Mouse (Mus musculus): ENCODE results near the gene Hoxc5. TPM values are rescaled to one million over a fixed set of nuclear protein-coding genes. Genes with fewer than 3 reads are reported as not detected.

Hoxc5 gene
- polyA plus RNA-seq, 1 experiment from 2014 or later: 3.9 TPM

- WGBS: 16% methylated on average over 2 of the region's 2 CpGs
- no peak overlapping the region for H3K9ac ChIP-seq (ENCODE audit: low read depth, low read length)
- ATAC-seq: no peak
- H3K27me3 ChIP-seq (replicated peaks; ENCODE audit: control insufficient read depth, insufficient read depth, low read length): peaks cover 97% of the 10 kb centered on the region
- TF ChIP-seq CTCF (IDR thresholded peaks at IDR 0.05; ENCODE audit: low read depth): no peak
- H3K4me1 ChIP-seq (replicated peaks; ENCODE audit: control insufficient read depth, insufficient read depth, low read length): no peaks in the 10 kb centered on the region
- no peaks in the 10 kb centered on the region for H3K36me3 ChIP-seq (ENCODE audit: control insufficient read depth, insufficient read depth)
- H3K4me3 ChIP-seq (ENCODE audit: low read depth, low read length): no peak overlapping the region
- H3K9me3 ChIP-seq (ENCODE audit: control insufficient read depth): no peaks in the 10 kb centered on the region
- no peak overlapping the region for H3K27ac ChIP-seq (ENCODE audit: low read depth, low read length)
- H3K4me2 ChIP-seq (replicated peaks; ENCODE audit: low read depth): no peak overlapping the region
Observed at GRCm38 (mm10) chr15:102950877-102951276, 16.4 kb upstream of the Hoxc5 start.

GRCm38 (mm10) chr15:102953561-102953960 is 13.7 kb upstream of the Hoxc5 start:
- H3K4me3 ChIP-seq (ENCODE audit: low read depth, low read length): no peak overlapping the region
- H3K9me3 ChIP-seq (ENCODE audit: control insufficient read depth): no peaks in the 10 kb centered on the region
- no peak overlapping the region for H3K9ac ChIP-seq (ENCODE audit: low read depth, low read length)
- no peaks in the 10 kb centered on the region for H3K36me3 ChIP-seq (ENCODE audit: control insufficient read depth, insufficient read depth)
- TF ChIP-seq CTCF (IDR thresholded peaks at IDR 0.05; ENCODE audit: low read depth): no peak
- H3K4me2 ChIP-seq (replicated peaks; ENCODE audit: low read depth): no peak overlapping the region
- ATAC-seq: no peak
- H3K4me1 ChIP-seq (replicated peaks; ENCODE audit: control insufficient read depth, insufficient read depth, low read length): no peaks in the 10 kb centered on the region
- H3K27me3 ChIP-seq (replicated peaks; ENCODE audit: control insufficient read depth, insufficient read depth, low read length): peaks cover 97% of the 10 kb centered on the region
- WGBS: 5% methylated on average over 6 of the region's 6 CpGs
- no peak overlapping the region for H3K27ac ChIP-seq (ENCODE audit: low read depth, low read length)

DNA sequence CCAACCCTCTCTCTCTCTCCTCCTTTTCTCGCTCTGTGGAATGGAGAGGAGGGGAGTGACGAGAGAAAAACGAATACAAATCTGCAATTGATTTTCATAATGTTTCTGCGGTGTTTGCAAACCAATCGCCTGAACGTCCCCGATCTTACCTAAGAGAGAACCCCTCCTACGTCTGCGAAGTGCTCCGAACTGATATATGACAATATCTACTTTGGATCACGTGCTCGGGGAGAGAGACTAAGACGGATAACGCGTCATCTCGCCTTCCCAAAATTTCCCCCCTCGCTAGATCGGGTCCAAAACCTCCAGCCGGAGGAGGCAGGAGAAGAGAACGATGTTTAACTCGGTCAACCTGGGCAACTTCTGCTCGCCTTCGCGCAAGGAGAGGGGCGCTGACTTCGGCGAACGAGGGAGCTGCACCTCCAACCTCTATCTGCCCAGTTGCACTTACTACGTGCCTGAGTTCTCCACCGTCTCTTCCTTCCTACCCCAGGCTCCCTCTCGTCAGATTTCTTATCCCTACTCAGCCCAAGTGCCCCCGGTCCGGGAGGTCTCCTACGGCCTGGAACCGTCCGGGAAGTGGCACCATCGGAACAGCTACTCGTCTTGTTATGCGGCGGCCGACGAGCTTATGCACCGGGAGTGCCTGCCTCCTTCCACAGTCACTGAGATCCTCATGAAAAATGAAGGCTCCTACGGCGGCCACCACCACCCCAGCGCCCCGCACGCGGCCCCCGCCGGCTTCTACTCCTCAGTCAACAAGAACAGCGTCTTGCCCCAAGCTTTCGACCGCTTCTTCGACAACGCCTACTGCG is 12.8 kb upstream of the Hoxc5 start, which contains the start of gene Hoxc11:
TSS of gene Hoxc11 (plus strand) at position 236 of the 815 bp plus-strand sequence.
- H3K27ac ChIP-seq (ENCODE audit: low read depth, low read length): no peak within 1 kb of the TSS
- H3K9ac ChIP-seq (ENCODE audit: low read depth, low read length): no peak within 1 kb of the TSS
- no peaks in the 10 kb centered on the region for H3K9me3 ChIP-seq (ENCODE audit: control insufficient read depth)
- no peak within 1 kb of the TSS for H3K4me3 ChIP-seq (ENCODE audit: low read depth, low read length)
- 2% methylated on average over 56 of the region's 57 CpGs for WGBS
- no peak within 1 kb of the TSS for H3K4me2 ChIP-seq (replicated peaks; ENCODE audit: low read depth)
- peaks cover 96% of the 10 kb centered on the region for H3K27me3 ChIP-seq (replicated peaks; ENCODE audit: control insufficient read depth, insufficient read depth, low read length)
- H3K4me1 ChIP-seq (replicated peaks; ENCODE audit: control insufficient read depth, insufficient read depth, low read length): no peaks in the 10 kb centered on the region
- ATAC-seq: no peak
- TF ChIP-seq CTCF (IDR thresholded peaks at IDR 0.05; ENCODE audit: low read depth): no peak
- no peaks in the 10 kb centered on the region for H3K36me3 ChIP-seq (ENCODE audit: control insufficient read depth, insufficient read depth)

DNA sequence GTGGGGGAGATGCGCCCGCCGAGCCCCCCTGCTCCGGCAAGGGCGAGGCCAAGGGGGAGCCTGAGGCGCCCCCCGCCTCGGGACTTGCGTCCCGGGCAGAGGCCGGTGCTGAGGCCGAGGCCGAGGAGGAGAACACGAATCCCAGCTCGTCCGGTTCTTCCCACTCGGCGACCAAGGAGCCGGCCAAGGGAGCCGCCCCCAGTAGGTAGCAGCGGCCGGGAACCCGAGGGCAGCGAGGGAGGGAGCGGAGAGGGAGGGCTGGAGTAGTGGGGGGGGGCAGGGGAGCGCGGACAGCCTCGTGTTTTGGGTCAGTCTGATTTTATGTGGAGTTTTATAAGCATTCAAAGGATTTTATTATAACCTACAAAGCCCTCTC is 12.2 kb upstream of the Hoxc5 start:
- no peak overlapping the region for H3K4me2 ChIP-seq (replicated peaks; ENCODE audit: low read depth)
- H3K4me3 ChIP-seq (ENCODE audit: low read depth, low read length): no peak overlapping the region
- H3K36me3 ChIP-seq (ENCODE audit: control insufficient read depth, insufficient read depth): no peaks in the 10 kb centered on the region
- no peaks in the 10 kb centered on the region for H3K4me1 ChIP-seq (replicated peaks; ENCODE audit: control insufficient read depth, insufficient read depth, low read length)
- 1% methylated on average over 26 of the region's 28 CpGs for WGBS
- H3K9ac ChIP-seq (ENCODE audit: low read depth, low read length): no peak overlapping the region
- no peaks in the 10 kb centered on the region for H3K9me3 ChIP-seq (ENCODE audit: control insufficient read depth)
- H3K27ac ChIP-seq (ENCODE audit: low read depth, low read length): no peak overlapping the region
- H3K27me3 ChIP-seq (replicated peaks; ENCODE audit: control insufficient read depth, insufficient read depth, low read length): peaks cover 96% of the 10 kb centered on the region
- ATAC-seq: no peak
- no peak for TF ChIP-seq CTCF (IDR thresholded peaks at IDR 0.05; ENCODE audit: low read depth)

DNA sequence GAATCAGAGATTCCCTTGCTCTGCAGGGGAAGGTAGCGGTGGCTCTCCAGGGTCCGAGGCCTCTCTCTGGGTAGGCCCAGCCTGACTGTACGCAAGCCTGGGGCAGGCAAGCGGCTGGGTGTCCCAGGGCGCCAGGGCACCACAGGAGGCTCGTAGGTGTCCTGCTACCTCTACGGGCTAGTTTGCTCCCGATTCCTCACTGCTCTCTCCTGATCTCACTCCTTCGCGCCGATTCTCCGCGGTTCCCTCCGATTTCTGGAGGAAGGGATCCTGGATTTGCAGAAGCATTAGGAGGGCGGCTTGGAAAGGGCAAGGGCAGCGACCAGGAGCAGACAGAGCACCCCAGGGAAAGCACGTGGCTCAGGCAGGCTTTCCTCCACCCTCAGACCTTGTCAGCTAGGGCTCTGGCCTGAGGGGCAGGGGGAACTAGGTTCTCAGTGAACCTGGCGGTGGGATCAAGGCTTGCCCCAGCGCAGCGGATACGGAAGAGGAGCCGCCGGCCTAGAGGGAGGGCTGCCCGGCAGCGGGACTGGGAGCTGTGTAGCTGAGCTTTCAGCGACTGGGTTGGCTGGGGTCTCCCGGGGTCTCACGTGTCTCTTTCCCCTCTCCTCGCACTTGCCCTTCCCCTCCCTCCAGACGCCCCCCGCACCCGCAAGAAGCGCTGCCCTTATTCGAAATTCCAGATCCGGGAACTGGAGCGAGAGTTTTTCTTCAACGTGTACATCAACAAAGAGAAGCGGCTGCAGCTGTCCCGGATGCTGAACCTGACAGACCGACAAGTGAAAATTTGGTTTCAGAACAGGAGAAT is 11.2 kb upstream of the Hoxc5 start:
- H3K27me3 ChIP-seq (replicated peaks; ENCODE audit: control insufficient read depth, insufficient read depth, low read length): peaks cover 96% of the 10 kb centered on the region
- no peaks in the 10 kb centered on the region for H3K36me3 ChIP-seq (ENCODE audit: control insufficient read depth, insufficient read depth)
- no peak for ATAC-seq
- no peak overlapping the region; the same call in 1 of the 2 replicates for H3K4me3 ChIP-seq (ENCODE audit: low read depth, low read length)
- H3K4me2 ChIP-seq (replicated peaks; ENCODE audit: low read depth): no peak overlapping the region
- no peak overlapping the region for H3K27ac ChIP-seq (ENCODE audit: low read depth, low read length)
- H3K9ac ChIP-seq (ENCODE audit: low read depth, low read length): no peak overlapping the region
- no peaks in the 10 kb centered on the region for H3K4me1 ChIP-seq (replicated peaks; ENCODE audit: control insufficient read depth, insufficient read depth, low read length)
- TF ChIP-seq CTCF (IDR thresholded peaks at IDR 0.05; ENCODE audit: low read depth): no peak
- H3K9me3 ChIP-seq (ENCODE audit: control insufficient read depth): no peaks in the 10 kb centered on the region
- WGBS: under 1% methylated on average over 40 of the region's 40 CpGs

DNA sequence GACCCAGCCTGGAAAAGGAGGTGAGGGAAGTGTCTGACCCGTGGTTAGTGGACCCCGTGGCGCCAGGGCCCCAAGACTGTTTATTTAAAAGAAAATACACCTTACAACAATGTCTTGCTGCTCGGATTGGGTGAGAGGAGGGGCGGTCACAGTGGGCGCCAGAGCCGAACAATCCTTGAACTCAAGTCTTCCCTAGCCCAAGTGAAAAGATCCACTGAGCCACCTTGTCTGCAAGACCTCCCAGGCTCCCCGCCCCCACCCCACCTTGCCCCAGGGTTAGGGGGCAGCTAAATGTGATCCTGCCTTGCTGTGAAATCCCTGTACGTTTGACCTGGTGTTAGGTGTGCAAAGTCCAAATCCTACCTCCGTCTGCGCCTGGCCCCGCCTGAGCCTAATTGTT is 10.3 kb upstream of the Hoxc5 start:
- Histone ChIP-seq H3K36me3 (ENCODE audit: control insufficient read depth, insufficient read depth) (no peaks in the 10 kb centered on the region), H3K27me3 (replicated peaks; ENCODE audit: control insufficient read depth, insufficient read depth, low read length) (peaks cover 98% of the 10 kb centered on the region), H3K27ac (ENCODE audit: low read depth, low read length) (no peak overlapping the region), H3K4me2 (replicated peaks; ENCODE audit: low read depth) (no peak overlapping the region), H3K9me3 (ENCODE audit: control insufficient read depth) (no peaks in the 10 kb centered on the region), H3K9ac (ENCODE audit: low read depth, low read length) (no peak overlapping the region), H3K4me3 (ENCODE audit: low read depth, low read length) (no peak overlapping the region), H3K4me1 (replicated peaks; ENCODE audit: control insufficient read depth, insufficient read depth, low read length) (no peaks in the 10 kb centered on the region)
- WGBS: under 1% methylated on average over 12 of the region's 12 CpGs
- no peak for TF ChIP-seq CTCF (IDR thresholded peaks at IDR 0.05; ENCODE audit: low read depth)
- no peak for ATAC-seq

Measured in intestine, postnatal 0 days (tissue).